Mouse (Mus musculus): ENCODE measurements at regions not wholly inside any gene's neighbourhood (a gene's known extent, or its start where the extent isn't known, plus 50 kb on each side); places are given as distances from the start of the nearest gene placed in this dataset.

DNA sequence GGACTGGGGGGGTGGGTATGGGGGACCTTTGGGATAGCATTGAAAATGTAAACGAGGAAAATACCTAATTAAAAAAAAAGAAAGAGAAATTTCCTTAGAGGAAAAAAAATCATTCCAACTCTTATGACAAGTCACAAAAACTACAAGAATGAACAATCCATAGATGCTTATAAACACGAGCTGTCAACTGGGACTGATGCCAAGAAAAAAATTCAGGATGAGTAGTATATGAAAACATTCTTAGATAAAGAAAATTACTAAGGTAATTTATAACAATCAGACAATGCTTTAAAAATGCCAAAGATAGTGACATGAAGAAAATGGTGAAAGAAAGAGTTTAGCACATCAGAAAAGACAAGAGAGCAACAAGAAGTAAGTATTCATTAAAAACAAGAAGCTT, 176.0 kb downstream of the Gm21897 start:
- 73% methylated on average over 2 of the region's 2 CpGs for whole genome bisulfite sequencing
- no peak for ATAC-seq (replicated peaks)

More for the DNA sequence above, 176.0 kb downstream of the Gm21897 start:
- H3K9ac ChIP-seq (replicated peaks) = no peak overlapping the region
- H3K4me3 ChIP-seq = no peak overlapping the region
- H3K4me2 ChIP-seq (replicated peaks) = no peak overlapping the region
- H3K27me3 ChIP-seq = no peaks in the 10 kb centered on the region
- H3K27ac ChIP-seq (replicated peaks) = no peak overlapping the region
- H3K4me1 ChIP-seq = no peaks in the 10 kb centered on the region
- H3K36me3 ChIP-seq = no peaks in the 10 kb centered on the region
- no peaks in the 10 kb centered on the region for H3K9me3 ChIP-seq
